Mouse (Mus musculus) small intestine, adult 2 months (tissue): ENCODE measurements at regions not wholly inside any gene's neighbourhood (a gene's known extent, or its start where the extent isn't known, plus 50 kb on each side); places are given as distances from the start of the nearest gene placed in this dataset.

Source experiments
- H3K27ac ChIP-seq: fragments of 200-500 bp; 2 replicates; pipeline ENCODE4 v1.5.1; 2012; ENCODE audit warnings: low read depth, low read length, control low read depth, inconsistent platforms; ENCODE audit not compliant: insufficient read depth
- H3K27me3 ChIP-seq: fragments of 200-500 bp; 2 replicates; pipeline ENCODE4 v1.6.1; 2012; ENCODE audit warnings: mild to moderate bottlenecking, moderate library complexity, low read length, inconsistent platforms; ENCODE audit not compliant: control insufficient read depth, insufficient read depth
- H3K36me3 ChIP-seq: fragments of 200-500 bp; 2 replicates; pipeline ENCODE4 v1.6.1; 2012; ENCODE audit warnings: mild to moderate bottlenecking, low read length, control low read depth, inconsistent platforms; ENCODE audit not compliant: control insufficient read depth, insufficient read depth
- H3K4me1 ChIP-seq: fragments of 200-500 bp; 2 replicates; pipeline ENCODE4 v1.6.1; 2012; ENCODE audit warnings: low read length, inconsistent platforms, mixed read lengths; ENCODE audit not compliant: control insufficient read depth, insufficient read depth, insufficient read length
- H3K4me3 ChIP-seq: fragments of 200-500 bp; 2 replicates; pipeline ENCODE4 v1.5.1; 2012; ENCODE audit warnings: low read depth, mild to moderate bottlenecking, control low read depth, inconsistent platforms, low read length, moderate library complexity
- CTCF ChIP-seq: fragments of 200-500 bp; IDR thresholded peaks from 2 replicates; pipeline ENCODE4 v1.5.1; 2012; ENCODE audit warnings: low read depth, mild to moderate bottlenecking, control low read depth, inconsistent platforms, low read length, moderate library complexity, mixed read lengths; ENCODE audit not compliant: insufficient replicate concordance, insufficient read length; ENCODE audit errors: extremely low read depth
- POLR2A ChIP-seq: fragments of 200-500 bp; IDR thresholded peaks from 2 replicates; pipeline ENCODE4 v1.6.1; 2012; ENCODE audit warnings: low read depth, mild to moderate bottlenecking, control low read depth, inconsistent platforms, low read length, moderate library complexity
- WGBS: fragments of 180-500 bp; shearing (Covaris S2); methylation state at CpG from one replicate; pipeline ENCODE4 v1.1.7; 2018; 5-methylcytosine and 5-hydroxymethylcytosine counted together

DNA sequence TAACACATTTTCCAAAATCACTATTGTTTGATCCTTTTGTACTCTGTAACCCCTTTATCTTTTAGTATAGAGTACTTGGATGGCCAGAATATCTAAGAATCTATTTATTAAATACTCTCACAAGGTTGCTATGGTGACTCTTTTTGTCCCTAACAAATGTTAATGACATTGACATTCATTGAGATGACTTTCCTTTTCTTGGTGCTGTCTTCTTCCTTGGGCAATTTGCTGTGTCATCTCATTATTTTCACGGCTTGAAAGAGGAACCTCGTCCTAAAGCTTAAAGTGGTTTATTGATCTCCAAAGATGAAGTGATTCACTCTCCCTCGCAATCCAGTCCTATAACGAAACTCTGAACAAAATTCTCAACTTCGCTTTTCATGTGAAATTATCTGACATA lies 265.6 kb upstream of the Zfp960 start:
- Histone ChIP-seq H3K4me1 (no peaks in the 10 kb centered on the region), H3K27me3 (no peaks in the 10 kb centered on the region), H3K27ac (no peak overlapping the region), H3K4me3 (no peak overlapping the region), H3K36me3 (no peaks in the 10 kb centered on the region)
- 84% methylated on average over 5 of the region's 5 CpGs for WGBS
- TF ChIP-seq POLR2A (no peak), CTCF (no peak)

DNA sequence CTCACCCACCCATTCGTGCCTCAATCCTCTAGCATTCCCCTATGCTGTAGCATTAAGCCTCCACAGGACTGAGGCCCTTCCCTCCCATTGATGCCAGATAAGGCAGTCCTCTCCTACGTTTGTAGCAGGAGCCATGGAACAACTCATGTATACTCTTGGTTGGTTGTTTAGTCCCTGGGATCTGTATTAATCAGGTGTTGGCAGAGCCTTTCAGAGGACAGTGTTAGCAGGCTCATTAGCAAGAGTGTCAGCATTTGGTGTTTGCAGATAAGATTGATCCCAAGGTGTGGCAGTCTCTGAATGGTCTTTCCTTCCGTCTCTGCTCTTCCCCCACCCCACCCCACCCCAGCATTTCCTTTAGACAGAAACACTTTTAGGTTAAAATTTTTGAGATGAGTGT lies 258.9 kb upstream of the Zfp960 start:
- H3K27me3 ChIP-seq, result no peaks in the 10 kb centered on the region
- no peaks in the 10 kb centered on the region for H3K4me1 ChIP-seq
- no peak for TF ChIP-seq POLR2A
- no peak for TF ChIP-seq CTCF
- H3K27ac ChIP-seq, result no peak overlapping the region
- H3K36me3 ChIP-seq, result no peaks in the 10 kb centered on the region
- 25% methylated on average over 3 of the region's 3 CpGs for WGBS
- H3K4me3 ChIP-seq, result no peak overlapping the region

DNA sequence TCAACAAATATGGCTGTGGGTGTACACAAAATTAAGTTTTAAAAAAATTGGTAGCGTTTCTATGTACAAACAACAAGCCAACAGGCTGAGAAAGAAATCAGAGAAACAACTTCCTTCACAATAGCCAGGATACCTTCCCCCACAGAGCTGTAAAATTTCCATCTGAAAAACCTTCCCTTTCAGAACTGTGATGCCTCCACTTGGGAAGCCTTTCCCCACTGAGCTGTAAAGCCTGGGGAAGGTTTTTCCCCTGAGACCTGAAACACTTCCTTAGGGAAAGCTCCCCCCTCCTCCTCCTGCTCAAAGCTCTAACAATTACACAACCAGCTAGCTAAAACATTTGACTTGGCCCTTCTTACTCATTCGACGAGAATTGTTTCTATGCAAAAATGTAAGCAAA lies 245.5 kb upstream of the Zfp960 start:
- no peak overlapping the region for H3K4me3 ChIP-seq
- no peaks in the 10 kb centered on the region for H3K36me3 ChIP-seq
- no peak overlapping the region for H3K27ac ChIP-seq
- H3K4me1 ChIP-seq, result no peaks in the 10 kb centered on the region
- H3K27me3 ChIP-seq, result no peaks in the 10 kb centered on the region
- 62% methylated on average over 3 of the region's 3 CpGs for WGBS
- TF ChIP-seq POLR2A (no peak), CTCF (no peak)

DNA sequence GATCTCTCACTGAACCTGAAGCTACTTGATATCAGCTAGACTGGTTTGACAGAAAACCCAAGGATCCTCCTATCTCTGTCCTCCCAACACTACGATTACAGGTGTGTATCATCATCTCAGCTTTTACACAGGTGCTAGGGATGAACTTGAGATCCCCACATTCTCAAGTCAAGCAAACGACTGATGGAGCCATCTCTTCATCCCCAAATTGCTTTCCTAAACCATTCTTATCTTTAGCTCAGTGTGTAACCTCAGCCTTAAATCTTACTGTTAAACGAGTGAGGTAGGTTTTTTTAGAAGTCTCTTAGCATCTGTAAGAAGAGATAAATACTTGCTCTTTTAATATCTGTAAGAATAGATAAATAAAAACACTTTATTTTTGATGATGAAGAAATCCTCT lies 242.2 kb upstream of the Zfp960 start:
- Histone ChIP-seq H3K4me3 (no peak overlapping the region), H3K4me1 (no peaks in the 10 kb centered on the region), H3K27ac (no peak overlapping the region), H3K36me3 (no peaks in the 10 kb centered on the region), H3K27me3 (no peaks in the 10 kb centered on the region)
- TF ChIP-seq CTCF (no peak), POLR2A (no peak)
- WGBS, result 72% methylated on average over 3 of the region's 3 CpGs

DNA sequence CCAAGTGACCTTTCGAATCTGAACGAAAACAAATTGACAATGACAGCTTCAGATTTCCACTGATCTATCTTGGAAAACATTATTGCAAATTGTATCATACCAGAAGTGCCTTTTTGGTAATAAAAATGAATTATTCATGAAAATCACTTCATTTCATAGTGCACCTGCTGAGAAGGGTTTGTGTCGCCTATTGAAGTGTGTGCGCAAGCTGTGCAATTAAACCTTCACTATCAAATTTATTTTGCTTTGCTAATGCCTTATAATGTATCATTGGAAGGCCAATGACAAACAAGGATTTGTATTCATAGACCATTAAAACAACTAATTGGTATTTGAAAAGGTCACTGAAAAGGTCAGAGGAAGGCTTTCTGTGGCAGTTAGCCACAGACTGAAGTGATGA lies 224.8 kb upstream of the Zfp960 start:
- Histone ChIP-seq H3K36me3 (no peaks in the 10 kb centered on the region), H3K27me3 (no peaks in the 10 kb centered on the region), H3K4me3 (no peak overlapping the region), H3K27ac (no peak overlapping the region), H3K4me1 (no peaks in the 10 kb centered on the region)
- TF ChIP-seq CTCF (no peak), POLR2A (no peak)
- 92% methylated on average over 4 of the region's 4 CpGs for WGBS

DNA sequence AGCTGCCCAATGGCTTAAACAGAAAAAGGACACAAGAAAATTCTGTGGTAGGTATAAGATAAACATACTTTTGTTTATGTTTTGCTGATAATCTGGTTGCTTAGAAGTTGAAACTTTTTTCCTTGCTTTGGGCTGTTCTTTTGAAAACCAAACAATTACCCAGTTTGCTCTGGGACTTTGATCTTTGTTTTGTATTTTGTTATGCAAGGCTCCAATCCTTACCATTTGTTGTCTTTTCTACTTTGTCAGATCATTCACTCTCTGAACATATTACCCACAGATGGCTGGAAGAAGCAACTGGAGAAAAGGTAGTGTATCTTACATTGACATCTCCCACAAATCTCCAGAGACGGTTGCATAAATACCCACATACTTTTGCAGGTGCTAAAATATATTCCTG lies 203.1 kb upstream of the Zfp960 start:
- H3K4me1 ChIP-seq, result no peaks in the 10 kb centered on the region
- no peaks in the 10 kb centered on the region for H3K36me3 ChIP-seq
- H3K27ac ChIP-seq, result no peak overlapping the region
- WGBS, result 57% methylated on average over 1 of the region's 1 CpGs
- no peak overlapping the region for H3K4me3 ChIP-seq
- H3K27me3 ChIP-seq, result no peaks in the 10 kb centered on the region
- TF ChIP-seq CTCF, result no peak
- no peak for TF ChIP-seq POLR2A

DNA sequence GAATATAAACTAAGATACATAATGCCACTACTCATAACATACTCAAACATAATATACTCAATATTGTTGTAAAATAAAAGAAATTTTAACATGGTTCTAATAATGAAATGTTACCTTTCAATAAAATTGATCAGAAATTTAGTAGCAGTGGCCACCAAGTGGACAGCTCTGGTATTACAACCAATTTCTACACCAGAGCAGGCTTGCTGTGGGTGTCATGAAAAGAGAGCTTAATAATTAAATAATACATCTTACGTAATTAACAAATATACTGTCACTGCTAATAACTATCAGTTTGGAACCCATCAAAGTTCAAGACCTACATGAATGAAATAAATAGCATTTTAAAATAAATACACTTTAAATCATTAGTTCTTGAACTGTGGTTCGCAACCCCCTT lies 163.1 kb upstream of the Zfp960 start:
- Histone ChIP-seq H3K27me3 (no peaks in the 10 kb centered on the region), H3K36me3 (no peaks in the 10 kb centered on the region), H3K4me3 (no peak overlapping the region), H3K27ac (no peak overlapping the region), H3K4me1 (no peaks in the 10 kb centered on the region)
- 56% methylated on average over 2 of the region's 2 CpGs for WGBS
- TF ChIP-seq POLR2A (no peak), CTCF (no peak)

DNA sequence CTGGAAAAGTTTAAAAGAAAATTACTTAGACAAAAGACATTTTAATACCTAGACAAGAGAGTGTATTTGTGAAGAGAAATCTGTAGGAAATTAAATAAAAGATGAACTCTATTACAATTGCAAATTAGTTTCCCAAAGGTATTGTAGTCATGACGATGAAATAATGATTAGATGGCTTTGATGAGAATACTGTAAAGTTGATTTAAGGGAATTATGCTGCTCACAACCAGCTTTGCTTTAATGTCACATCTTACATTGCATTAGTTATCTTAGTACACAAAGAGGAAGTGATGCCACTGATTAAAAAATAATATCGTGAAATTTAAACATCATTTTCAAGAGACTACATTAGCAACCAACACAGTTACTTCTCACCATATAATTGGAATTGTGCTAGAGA lies 145.7 kb upstream of the Zfp960 start:
- TF ChIP-seq CTCF (no peak), POLR2A (no peak)
- 97% methylated on average over 2 of the region's 2 CpGs for WGBS
- H3K27me3 ChIP-seq, result no peaks in the 10 kb centered on the region

More for the DNA sequence above, 145.7 kb upstream of the Zfp960 start:
- Histone ChIP-seq H3K36me3 (no peaks in the 10 kb centered on the region), H3K27ac (no peak overlapping the region), H3K4me3 (no peak overlapping the region), H3K4me1 (no peaks in the 10 kb centered on the region)
